Mouse (Mus musculus): ENCODE results near the gene Prss53.

GRCm38 (mm10) chr7:127890798-127891197 is at the start of gene Prss53:
- TF ChIP-seq POLR2A (IDR thresholded peaks at IDR 0.05; ENCODE audit: borderline replicate concordance, extremely low read depth, insufficient read depth, insufficient read length, poor library complexity, severe bottlenecking) (no peak), CTCF (IDR thresholded peaks at IDR 0.05; ENCODE audit: borderline replicate concordance, extremely low read depth, insufficient read depth, insufficient read length) (no peak)

Measured in brain, embryonic 14.5 days (tissue).